34 mouse cellular contexts compared by ENCODE assay signal in the genomic region with DNA sequence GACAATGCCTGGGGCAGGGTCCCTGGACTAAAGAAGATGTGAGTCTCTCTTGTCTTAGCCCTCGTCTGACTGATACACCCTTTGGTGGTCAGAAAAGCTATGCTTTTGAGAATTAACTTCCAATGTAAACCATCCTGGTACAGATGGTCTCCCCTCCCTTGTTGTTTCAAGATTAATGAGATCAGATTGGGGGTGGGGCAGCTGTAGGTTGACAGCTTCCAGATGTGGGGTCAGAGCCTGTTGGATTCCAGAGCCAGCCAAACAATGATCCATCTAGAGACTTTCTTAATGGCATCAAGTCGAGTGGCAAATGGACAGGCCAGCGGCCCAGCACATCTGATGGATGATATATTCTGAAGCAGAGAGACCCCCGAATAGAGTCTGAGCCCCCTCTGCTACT. TPM values are rescaled to one million over a fixed set of nuclear protein-coding genes. Genes with fewer than 3 reads are reported as not detected.
A peak's percentile ranks its signal among the peaks of the same experiment; 100 is the strongest.
DNase-seq lines count a peak whose midpoint lies in the region; ATAC-seq lines count a peak whose summit lies in the region.
"Had no signal": no experiment of that assay in that cellular context is flagged by ENCODE, and none has a peak within 500 bp of the region (broad histone marks: within the 10 kb centered on the region; RNA-seq: fewer than 3 reads in every experiment).

No protein-coding gene starts in this region.

- H3K4me2 ChIP-seq in embryonic facial prominence, embryonic 11.5 days (ENCODE audit: low read depth, low read length): no peak overlapping the region
- H3K4me2 ChIP-seq: embryonic facial prominence, embryonic 15.5 days; heart, embryonic 11.5 days; hindbrain, embryonic 14.5 days; liver, embryonic 13.5 days; midbrain, embryonic 13.5 days had no signal

- H3K4me1 ChIP-seq in embryonic facial prominence, embryonic 11.5 days (ENCODE audit: control insufficient read depth, insufficient read depth, low read length): no peaks in the 10 kb centered on the region
- H3K4me1 ChIP-seq: embryonic facial prominence, embryonic 15.5 days; liver, embryonic 13.5 days; megakaryocyte, embryonic 14.5 days; midbrain, embryonic 13.5 days had no signal

- ATAC-seq in embryonic facial prominence, embryonic 11.5 days (replicated peaks; ENCODE audit: insufficient number of reproducible peaks, low FRiP score, low TSS enrichment, low read depth): no peak
- ATAC-seq: CD4-positive, CD25-positive, alpha-beta regulatory T cell, adult 4 months; forebrain, embryonic 14.5 days; lung, postnatal 0 days; midbrain, embryonic 13.5 days had no signal

- no peak overlapping the region for H3K4me3 ChIP-seq in embryonic facial prominence, embryonic 11.5 days (ENCODE audit: low read depth, low read length)
- H3K4me3 ChIP-seq: embryonic facial prominence, embryonic 15.5 days; gastrocnemius, adult 2 months; liver, embryonic 13.5 days; megakaryocyte, embryonic 14.5 days; midbrain, embryonic 13.5 days had no signal

- no peaks in the 10 kb centered on the region for H3K27me3 ChIP-seq in embryonic facial prominence, embryonic 11.5 days (ENCODE audit: control insufficient read depth, insufficient read depth, low read length)
- H3K27me3 ChIP-seq: embryonic facial prominence, embryonic 15.5 days; liver, embryonic 13.5 days; midbrain, embryonic 13.5 days had no signal

- H3K27ac ChIP-seq in embryonic facial prominence, embryonic 11.5 days (replicated peaks; ENCODE audit: low read depth, low read length): no peak overlapping the region
- H3K27ac ChIP-seq: embryonic facial prominence, embryonic 15.5 days; gastrocnemius, adult 2 months; hindbrain, embryonic 14.5 days; kidney, postnatal 0 days; liver, embryonic 13.5 days; midbrain, embryonic 13.5 days; stomach, postnatal 0 days had no signal

- peak; percentile 25 for DNase-seq in MN1 (ENCODE audit: low spot score)
- peak; percentile 74 for DNase-seq in embryo, embryonic 10.5 days (ENCODE audit: low spot score)
- DNase-seq in embryonic facial prominence, embryonic 11.5 days (ENCODE audit: low spot score): peak; percentile 74
- peak; percentile 60 for DNase-seq in mesoderm, embryonic 11.5 days (ENCODE audit: low read depth, low spot score)
- no peak for DNase-seq in adrenal gland, adult (ENCODE audit: inconsistent age in 2 of 2, low spot score in 1 of 2)
- no peak for DNase-seq in layer of hippocampus, adult 9-10 months (ENCODE audit: low spot score)
- DNase-seq in liver: no peak
- DNase-seq: adrenal gland, adult 2 months; adrenal gland, postnatal 36 days; cerebellum, adult 18-20 months; cerebellum, postnatal 10 days; gastrocnemius, adult 2 months; gastrocnemius, postnatal 36 days; heart, adult 18-20 months; heart, postnatal 4 days; kidney, adult 18-20 months; layer of hippocampus, adult 9-11 months; liver, embryonic 13.5 days; lung, adult 18-20 months; lung, postnatal 4 days; right cerebral cortex, adult 18-20 months; right cerebral cortex, postnatal 4 days; thymus, adult 18-20 months; thymus, postnatal 25 days had no signal

- 26% methylated on average over 4 of the region's 4 CpGs for WGBS in embryonic facial prominence, embryonic 11.5 days

- H3K9me3 ChIP-seq in embryonic facial prominence, embryonic 11.5 days (replicated peaks; ENCODE audit: control insufficient read depth, low read length): no peaks in the 10 kb centered on the region
- H3K9me3 ChIP-seq: embryonic facial prominence, embryonic 15.5 days; liver, embryonic 13.5 days; midbrain, embryonic 13.5 days had no signal

- H3K36me3 ChIP-seq in embryonic facial prominence, embryonic 11.5 days (replicated peaks; ENCODE audit: control insufficient read depth, insufficient read depth, low read depth, low read length): no peaks in the 10 kb centered on the region
- H3K36me3 ChIP-seq: embryonic facial prominence, embryonic 15.5 days; liver, embryonic 13.5 days; midbrain, embryonic 13.5 days had no signal

- no peak overlapping the region for H3K9ac ChIP-seq in embryonic facial prominence, embryonic 11.5 days (replicated peaks; ENCODE audit: low read length)
- H3K9ac ChIP-seq: embryonic facial prominence, embryonic 15.5 days; hindbrain, embryonic 14.5 days; liver, embryonic 13.5 days; midbrain, embryonic 13.5 days had no signal

RNA-seq across cellular contexts. Expression of gene Edn3, which starts 48.9 kb away (rescaled TPM):
- 18.6 and 19.5 TPM in 2 replicates for polyA plus RNA-seq in embryonic facial prominence, embryonic 11.5 days (2014; fragmentation: Nextera tagmentation; extraction: Ambion mirVana)
- polyA plus RNA-seq: CD4-positive, CD25-positive, alpha-beta regulatory T cell, adult 4 months had no signal

Comparison
In these comparisons a context has a peak if more than half of its experiments do, and no peak if none do; other contexts are left out.
1. DNase-seq: peak in MN1 (single experiment), embryo, embryonic 10.5 days (single experiment), embryonic facial prominence, embryonic 11.5 days (single experiment) and mesoderm, embryonic 11.5 days (single experiment); none in adrenal gland, adult (0 of 2), layer of hippocampus, adult 9-10 months (single experiment) and liver (single experiment).